Mouse (Mus musculus) heart, embryonic 15.5 days (tissue): ENCODE results near the gene Mllt10. TPM values are rescaled to one million over a fixed set of nuclear protein-coding genes. Genes with fewer than 3 reads are reported as not detected.

Experiments
- ATAC-seq: fragments of 200-750 bp; cut with Nextera tagmentation; replicated peaks from 2 replicates; pipeline ENCODE4 v1.8.0; 2017; ENCODE audit warnings: low read depth, moderate TSS enrichment; ENCODE audit not compliant: insufficient number of reproducible peaks, insufficient read depth, low FRiP score
- H3K27ac ChIP-seq: fragments of 300-500 bp; sonication (generic); 2 replicates; pipeline ENCODE4 v1.5.1; 2015; ENCODE audit warnings: mild to moderate bottlenecking, inconsistent platforms
- H3K27me3 ChIP-seq: fragments of 300-500 bp; sonication (generic); 2 replicates; pipeline ENCODE4 v1.6.1; 2015; ENCODE audit warnings: inconsistent platforms
- H3K36me3 ChIP-seq: fragments of 300-500 bp; sonication (generic); 2 replicates; pipeline ENCODE4 v1.6.1; 2015; ENCODE audit warnings: mild to moderate bottlenecking, inconsistent platforms
- H3K4me1 ChIP-seq: fragments of 300-500 bp; sonication (generic); replicated peaks from 2 replicates; pipeline ENCODE4 v1.6.1; 2015; ENCODE audit warnings: inconsistent platforms
- H3K4me2 ChIP-seq: fragments of 300-500 bp; sonication (generic); 2 replicates; pipeline ENCODE4 v1.6.1; 2015; ENCODE audit warnings: inconsistent platforms, mild to moderate bottlenecking, moderate library complexity
- H3K4me3 ChIP-seq: fragments of 300-500 bp; sonication (generic); 2 replicates; pipeline ENCODE4 v1.5.1; 2015; ENCODE audit warnings: mild to moderate bottlenecking, inconsistent platforms
- H3K9ac ChIP-seq: fragments of 300-500 bp; sonication (generic); 2 replicates; pipeline ENCODE4 v1.6.1; 2015; ENCODE audit warnings: mild to moderate bottlenecking, inconsistent platforms
- H3K9me3 ChIP-seq: fragments of 300-500 bp; sonication (generic); replicated peaks from 2 replicates; pipeline ENCODE4 v1.6.1; 2016; ENCODE audit warnings: inconsistent platforms
- WGBS: fragments of 180-500 bp; shearing (Covaris S2); methylation state at CpG from one replicate; pipeline ENCODE4 v1.1.7; 2015; ENCODE audit warnings: mixed read lengths; 5-methylcytosine and 5-hydroxymethylcytosine counted together
- microRNA-seq: library from miRNA; unstranded; fragments of <30 nt; microRNA quantifications from one replicate; pipeline ENCODE4, GENCODE M21; 2016
- polyA plus RNA-seq: library from polyadenylated mRNA; unstranded; fragments of >200 nt; fragmentation: Nextera tagmentation; extraction: Ambion mirVana; gene quantifications from 2 replicates; pipeline ENCODE4 v1.2.1, GENCODE M21; 2015

Mllt10 gene
- polyA plus RNA-seq, 1 experiment from 2014 or later = 36.0 TPM

DNA sequence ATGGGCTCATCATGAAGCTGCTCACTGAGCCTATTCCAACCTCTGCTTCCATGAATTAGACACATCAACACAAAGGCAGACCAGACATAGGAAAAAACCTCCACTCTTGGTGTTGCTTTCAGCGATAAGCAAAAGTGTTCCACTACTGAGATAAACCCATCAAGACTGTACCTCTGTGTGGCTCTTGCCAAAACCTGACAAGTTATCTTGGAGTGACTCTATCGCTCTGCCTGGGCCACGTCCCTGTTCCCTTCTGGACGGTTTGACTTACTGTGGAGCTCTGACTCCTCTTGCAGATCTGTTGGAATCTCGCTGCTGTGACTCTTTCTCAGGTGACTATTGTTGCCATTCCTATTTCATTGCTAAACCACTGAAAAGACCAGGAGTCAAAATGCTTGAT is 180.5 kb downstream of the Mllt10 start:
- no peak for ATAC-seq
- no peak overlapping the region for H3K9ac ChIP-seq
- 43% methylated on average over 5 of the region's 5 CpGs for WGBS

DNA sequence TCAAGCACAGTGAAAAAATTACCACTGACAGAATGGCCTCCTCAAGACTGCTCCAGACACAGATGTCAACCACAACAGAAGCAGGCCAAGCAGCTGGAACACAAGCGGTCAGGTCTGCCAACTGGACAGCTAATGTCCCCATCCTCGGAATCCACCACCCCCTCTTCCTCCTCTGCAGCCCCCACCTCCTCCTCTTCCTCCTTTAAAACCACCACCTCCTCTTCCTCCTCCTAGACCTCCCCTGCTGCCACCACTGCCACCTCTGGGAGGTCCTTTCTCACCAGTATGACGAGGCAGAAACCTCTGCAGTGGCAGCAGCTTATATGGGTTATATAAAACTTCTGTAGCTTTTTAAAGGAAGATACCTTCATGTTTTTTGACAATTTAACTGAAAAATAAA is 194.2 kb downstream of the Mllt10 start:
- no peak for ATAC-seq
- H3K36me3 ChIP-seq = peaks cover 11% of the 10 kb centered on the region
- H3K9ac ChIP-seq = no peak overlapping the region
- no peaks in the 10 kb centered on the region; the same call in 1 of the 2 replicates for H3K9me3 ChIP-seq
- no peaks in the 10 kb centered on the region for H3K4me1 ChIP-seq
- H3K4me2 ChIP-seq = no peak overlapping the region
- H3K27me3 ChIP-seq = no peaks in the 10 kb centered on the region
- H3K4me3 ChIP-seq = no peak overlapping the region
- no peak overlapping the region for H3K27ac ChIP-seq
- 89% methylated on average over 3 of the region's 3 CpGs for WGBS

More for the DNA sequence above, 180.5 kb downstream of the Mllt10 start:
- no peak overlapping the region for H3K4me3 ChIP-seq
- H3K4me1 ChIP-seq = peaks cover 8% of the 10 kb centered on the region; the same call in 1 of the 2 replicates
- H3K27ac ChIP-seq = no peak overlapping the region
- no peaks in the 10 kb centered on the region for H3K36me3 ChIP-seq
- no peaks in the 10 kb centered on the region for H3K27me3 ChIP-seq
- no peak overlapping the region for H3K4me2 ChIP-seq
- no peaks in the 10 kb centered on the region for H3K9me3 ChIP-seq

Small RNA genes lying within 50 kb of the gene (microRNA-seq; reads per million reads assigned to microRNA genes)
- gene Gm23638 (not detected), gene Mir7655 (8.6 reads per million, percentile 24 among the genes with 10 or more reads in this experiment)

Other genes starting within 250 kb of the Mllt10 start
- gene H2al2a, start 58.3 kb upstream of the Mllt10 start, polyA plus RNA-seq = not detected in 2 replicates
- 11.6 and 13.2 TPM in 2 replicates for gene A930004D18Rik, start 17.5 kb upstream of the Mllt10 start, polyA plus RNA-seq
- gene Skida1, start 6.2 kb upstream of the Mllt10 start, polyA plus RNA-seq = 4.8 and 5.3 TPM in 2 replicates